Mouse (Mus musculus) CD4-positive helper T cell, adult 2 months (primary cell): Measurements from ENCODE around the gene Coq8a.
A peak's percentile ranks its signal among the peaks of the same experiment; 100 is the strongest.

Experiments
- DNase-seq: peaks from one replicate; pipeline ENCODE4 v3.0.0-alpha.2; 2012; ENCODE audit warnings: low read depth, missing footprints, low spot score

The Coq8a gene

GRCm38 (mm10) chr1:180197956-180198355, 1.4 kb downstream of the Coq8a start:
- DNase-seq: no peak

GRCm38 (mm10) chr1:180196508-180196907, 2.9 kb downstream of the Coq8a start:
- no peak for DNase-seq

- DNase-seq: peak; percentile 99
These were observed 3.6 kb downstream of the Coq8a start for GRCm38 (mm10) chr1:180195703-180196381.

GRCm38 (mm10) chr1:180194781-180195471, 4.5 kb downstream of the Coq8a start:
- peak; percentile 42 for DNase-seq

- no peak for DNase-seq
These were observed 5.4 kb downstream of the Coq8a start for GRCm38 (mm10) chr1:180194048-180194447.

GRCm38 (mm10) chr1:180193391-180193935, 5.9 kb downstream of the Coq8a start:
- no peak for DNase-seq

- no peak for DNase-seq
These were observed 6.5 kb downstream of the Coq8a start for GRCm38 (mm10) chr1:180192866-180193265.

- no peak for DNase-seq
These were observed 7.7 kb downstream of the Coq8a start for GRCm38 (mm10) chr1:180191651-180192220.

GRCm38 (mm10) chr1:180191112-180191511, 8.3 kb downstream of the Coq8a start:
- DNase-seq: no peak

GRCm38 (mm10) chr1:180188951-180189350, 10.5 kb downstream of the Coq8a start:
- no peak for DNase-seq

GRCm38 (mm10) chr1:180186371-180186770, 13.0 kb downstream of the Coq8a start:
- DNase-seq: no peak

GRCm38 (mm10) chr1:180185877-180186276, 13.5 kb downstream of the Coq8a start:
- no peak for DNase-seq

- no peak for DNase-seq
These were observed 14.6 kb downstream of the Coq8a start for GRCm38 (mm10) chr1:180184768-180185167.

- DNase-seq: no peak
These were observed 15.8 kb downstream of the Coq8a start for GRCm38 (mm10) chr1:180183525-180184159.

GRCm38 (mm10) chr1:180182731-180183130, 16.7 kb downstream of the Coq8a start:
- no peak for DNase-seq

- DNase-seq: no peak
These were observed 17.5 kb downstream of the Coq8a start for GRCm38 (mm10) chr1:180181966-180182319.

- DNase-seq: no peak
These were observed 18.0 kb downstream of the Coq8a start for GRCm38 (mm10) chr1:180181304-180181965.

GRCm38 (mm10) chr1:180179840-180180239, 19.6 kb downstream of the Coq8a start:
- DNase-seq: no peak

- DNase-seq: no peak
These were observed 20.3 kb downstream of the Coq8a start for GRCm38 (mm10) chr1:180179100-180179499.

- no peak for DNase-seq
These were observed 21.1 kb downstream of the Coq8a start for GRCm38 (mm10) chr1:180178340-180178739.

- DNase-seq: no peak
These were observed 22.6 kb downstream of the Coq8a start for GRCm38 (mm10) chr1:180176784-180177183.

- DNase-seq: no peak
These were observed 23.8 kb downstream of the Coq8a start for GRCm38 (mm10) chr1:180175635-180176034.
